Mouse (Mus musculus): ENCODE data around the gene Atp11a. TPM values are rescaled to one million over a fixed set of nuclear protein-coding genes. Genes with fewer than 3 reads are reported as not detected.
A peak's percentile ranks its signal among the peaks of the same experiment; 100 is the strongest.

Gene Atp11a
- 22.5 and 26.3 TPM in 2 replicates for polyA plus RNA-seq (2016; fragmentation: Nextera tagmentation; extraction: Ambion mirVana)

GRCm38 (mm10) chr8:12756391-12757157, at the start of gene Atp11a:
Gene Atp11a (plus strand): TSS chr8:12757014.
- Histone ChIP-seq H3K27me3 (no peaks in the 10 kb centered on the region), H3K9me3 (no peaks in the 10 kb centered on the region), H3K4me2 (replicated peaks) (peak within 1 kb of the TSS; percentile 88), H3K4me1 (peaks cover 22% of the 10 kb centered on the region), H3K9ac (peak within 1 kb of the TSS; percentile 92), H3K36me3 (no peaks in the 10 kb centered on the region), H3K27ac (peak within 1 kb of the TSS; percentile 19), H3K4me3 (peak within 1 kb of the TSS; percentile 85)
- ATAC-seq (ENCODE audit: insufficient number of reproducible peaks, insufficient read depth, low FRiP score, low TSS enrichment): peak; percentile 76; the same call in 1 of the 2 replicates
- WGBS: 2% methylated on average over 27 of the region's 62 CpGs

DNA sequence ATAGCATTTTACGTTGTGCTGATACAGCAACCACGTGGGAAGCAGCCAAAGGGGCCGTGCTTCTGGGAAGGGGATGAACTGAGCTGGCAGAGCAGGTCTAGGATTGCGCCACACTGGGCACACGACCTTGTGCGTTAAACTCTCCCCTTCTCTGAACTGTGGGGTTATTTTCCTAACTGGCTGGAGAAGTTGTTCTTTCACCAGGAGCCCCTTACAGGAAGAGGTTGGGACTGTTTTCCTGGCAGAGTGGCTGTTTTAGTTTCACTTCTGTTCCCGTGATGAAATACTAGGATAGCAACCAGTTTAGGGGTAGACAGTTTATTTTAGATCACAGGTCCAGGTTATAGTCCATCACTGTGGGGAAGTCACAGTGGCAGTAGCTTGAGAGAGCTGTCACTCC, 45.2 kb upstream of the Atp11a start:
- WGBS: 79% methylated on average over 7 of the region's 7 CpGs
- no peak for ATAC-seq (ENCODE audit: insufficient number of reproducible peaks, insufficient read depth, low FRiP score, low TSS enrichment)
- Histone ChIP-seq H3K27ac (no peak overlapping the region), H3K9me3 (no peaks in the 10 kb centered on the region), H3K4me2 (replicated peaks) (no peak overlapping the region), H3K9ac (no peak overlapping the region), H3K27me3 (no peaks in the 10 kb centered on the region), H3K4me3 (no peak overlapping the region), H3K36me3 (no peaks in the 10 kb centered on the region), H3K4me1 (no peaks in the 10 kb centered on the region)

DNA sequence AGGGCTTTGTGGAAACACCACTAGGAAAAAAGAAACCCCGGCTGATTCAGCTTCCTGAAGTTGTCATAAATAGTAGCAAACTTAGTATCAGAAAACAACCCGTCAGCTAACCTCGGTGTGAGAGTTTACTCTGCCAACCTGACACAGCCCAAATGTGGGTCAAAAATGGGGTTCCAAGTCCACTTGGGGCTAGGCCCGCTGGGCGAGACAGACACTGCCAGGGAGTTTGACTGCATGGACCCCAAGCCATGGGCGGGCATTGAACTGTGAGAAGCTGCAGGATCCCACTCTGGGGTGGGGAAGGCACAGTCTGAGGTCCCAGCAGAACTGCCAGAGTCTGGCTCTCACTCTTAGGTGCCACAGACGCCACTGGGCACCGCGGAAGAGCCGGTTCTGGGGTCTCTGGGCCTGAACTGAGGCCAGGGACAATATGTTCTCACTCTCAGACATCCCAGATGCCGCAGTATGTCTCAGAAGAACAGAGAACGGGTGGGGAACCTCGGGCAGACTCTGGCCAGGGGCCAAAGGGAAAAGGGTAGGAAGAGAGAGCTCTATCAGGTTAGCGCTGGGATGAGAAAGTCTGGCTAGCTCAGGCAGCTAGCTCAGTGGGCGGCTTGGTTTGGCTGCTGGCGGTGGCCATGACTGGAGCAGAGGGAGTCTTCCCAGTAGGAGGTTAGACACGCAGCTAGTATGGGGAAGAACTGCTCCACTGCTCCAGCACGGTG, 40.8 kb upstream of the Atp11a start:
- Histone ChIP-seq H3K9ac (no peak overlapping the region), H3K27ac (no peak overlapping the region), H3K27me3 (no peaks in the 10 kb centered on the region), H3K4me1 (0 out of 2 replicates have a peak, but pooled peaks cover 7% of the 10 kb centered on the region), H3K4me2 (replicated peaks) (no peak overlapping the region), H3K9me3 (no peaks in the 10 kb centered on the region), H3K4me3 (no peak overlapping the region), H3K36me3 (no peaks in the 10 kb centered on the region)
- WGBS: 80% methylated on average over 18 of the region's 18 CpGs
- ATAC-seq (ENCODE audit: insufficient number of reproducible peaks, insufficient read depth, low FRiP score, low TSS enrichment): no peak

DNA sequence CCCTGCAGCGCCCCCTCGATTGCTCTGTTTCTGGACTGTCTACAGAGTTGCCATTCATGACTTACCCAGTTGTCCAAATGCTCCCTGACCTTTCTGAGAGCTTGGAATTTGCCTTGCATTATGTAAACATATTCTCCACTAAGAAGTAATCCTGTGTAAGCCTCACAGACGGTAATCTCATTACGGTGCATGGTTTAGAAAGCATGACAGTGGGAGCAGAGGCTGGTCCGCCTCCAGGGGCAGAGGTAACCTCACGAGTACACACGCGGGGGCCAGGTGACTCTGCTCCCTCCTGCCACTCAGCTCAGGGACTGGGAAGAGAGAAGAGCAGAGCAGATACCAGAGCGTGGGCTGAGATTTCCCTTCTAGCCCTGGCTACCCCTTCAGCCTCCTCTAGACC, 37.7 kb upstream of the Atp11a start:
- Histone ChIP-seq H3K9me3 (no peaks in the 10 kb centered on the region), H3K36me3 (no peaks in the 10 kb centered on the region), H3K27ac (no peak overlapping the region), H3K9ac (no peak overlapping the region), H3K27me3 (no peaks in the 10 kb centered on the region), H3K4me1 (0 out of 2 replicates have a peak, but pooled peaks cover 7% of the 10 kb centered on the region), H3K4me2 (replicated peaks) (no peak overlapping the region), H3K4me3 (no peak overlapping the region)
- 60% methylated on average over 9 of the region's 9 CpGs for WGBS
- no peak for ATAC-seq (ENCODE audit: insufficient number of reproducible peaks, insufficient read depth, low FRiP score, low TSS enrichment)

GRCm38 (mm10) chr8:12728644-12729043, 28.2 kb upstream of the Atp11a start:
- H3K4me1 ChIP-seq: no peaks in the 10 kb centered on the region
- no peaks in the 10 kb centered on the region for H3K9me3 ChIP-seq
- H3K4me2 ChIP-seq (replicated peaks): no peak overlapping the region
- no peak for ATAC-seq (ENCODE audit: insufficient number of reproducible peaks, insufficient read depth, low FRiP score, low TSS enrichment)
- H3K4me3 ChIP-seq: no peak overlapping the region
- 78% methylated on average over 4 of the region's 4 CpGs for WGBS
- H3K9ac ChIP-seq: no peak overlapping the region
- H3K27me3 ChIP-seq: no peaks in the 10 kb centered on the region
- H3K27ac ChIP-seq: no peak overlapping the region
- H3K36me3 ChIP-seq: no peaks in the 10 kb centered on the region

GRCm38 (mm10) chr8:12730780-12731179, 26.0 kb upstream of the Atp11a start:
- WGBS: 63% methylated on average over 5 of the region's 5 CpGs
- H3K9me3 ChIP-seq: no peaks in the 10 kb centered on the region
- no peaks in the 10 kb centered on the region for H3K36me3 ChIP-seq
- no peak overlapping the region for H3K4me2 ChIP-seq (replicated peaks)
- no peaks in the 10 kb centered on the region for H3K4me1 ChIP-seq
- ATAC-seq (ENCODE audit: insufficient number of reproducible peaks, insufficient read depth, low FRiP score, low TSS enrichment): no peak
- H3K4me3 ChIP-seq: no peak overlapping the region
- H3K27me3 ChIP-seq: no peaks in the 10 kb centered on the region
- H3K27ac ChIP-seq: no peak overlapping the region
- H3K9ac ChIP-seq: no peak overlapping the region

DNA sequence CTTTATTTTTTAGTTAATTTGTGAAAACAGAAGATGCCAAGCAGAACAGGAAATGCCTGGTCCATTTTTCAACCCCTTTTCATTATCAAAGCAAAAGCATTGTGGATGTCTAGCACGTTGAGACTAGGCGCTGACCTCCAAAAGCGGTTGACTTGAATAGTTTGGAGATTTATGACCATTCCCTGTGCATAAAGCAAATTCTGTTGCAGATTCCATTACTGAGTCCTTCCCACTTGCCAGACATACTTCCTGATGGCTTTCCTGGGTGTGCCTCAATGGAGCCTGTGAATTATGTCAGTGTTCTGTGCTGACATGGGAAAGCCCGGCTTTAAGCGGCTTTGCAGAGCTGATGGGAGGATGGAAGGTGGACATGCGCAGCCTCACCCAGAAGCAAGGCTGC, 24.4 kb upstream of the Atp11a start:
- no peak overlapping the region for H3K4me3 ChIP-seq
- no peak for ATAC-seq (ENCODE audit: insufficient number of reproducible peaks, insufficient read depth, low FRiP score, low TSS enrichment)
- H3K9me3 ChIP-seq: no peaks in the 10 kb centered on the region
- H3K4me2 ChIP-seq (replicated peaks): no peak overlapping the region
- H3K9ac ChIP-seq: no peak overlapping the region
- H3K27me3 ChIP-seq: no peaks in the 10 kb centered on the region
- 91% methylated on average over 6 of the region's 6 CpGs for WGBS
- H3K4me1 ChIP-seq: no peaks in the 10 kb centered on the region
- no peak overlapping the region for H3K27ac ChIP-seq
- no peaks in the 10 kb centered on the region for H3K36me3 ChIP-seq

GRCm38 (mm10) chr8:12739113-12739512, 17.7 kb upstream of the Atp11a start:
- Histone ChIP-seq H3K9ac (no peak overlapping the region), H3K4me1 (no peaks in the 10 kb centered on the region), H3K27me3 (no peaks in the 10 kb centered on the region), H3K4me2 (replicated peaks) (no peak overlapping the region), H3K27ac (no peak overlapping the region), H3K36me3 (no peaks in the 10 kb centered on the region), H3K9me3 (no peaks in the 10 kb centered on the region), H3K4me3 (no peak overlapping the region)
- WGBS: 84% methylated on average over 9 of the region's 9 CpGs
- ATAC-seq (ENCODE audit: insufficient number of reproducible peaks, insufficient read depth, low FRiP score, low TSS enrichment): no peak

- Histone ChIP-seq H3K4me1 (no peaks in the 10 kb centered on the region), H3K27me3 (no peaks in the 10 kb centered on the region), H3K36me3 (no peaks in the 10 kb centered on the region), H3K27ac (no peak overlapping the region), H3K4me2 (replicated peaks) (no peak overlapping the region), H3K9ac (no peak overlapping the region), H3K4me3 (no peak overlapping the region), H3K9me3 (peaks cover 6% of the 10 kb centered on the region; the same call in 1 of the 2 replicates)
- ATAC-seq (ENCODE audit: insufficient number of reproducible peaks, insufficient read depth, low FRiP score, low TSS enrichment): no peak
- 91% methylated on average over 4 of the region's 4 CpGs for WGBS
These were observed 13.4 kb upstream of the Atp11a start for GRCm38 (mm10) chr8:12743390-12743789.

DNA sequence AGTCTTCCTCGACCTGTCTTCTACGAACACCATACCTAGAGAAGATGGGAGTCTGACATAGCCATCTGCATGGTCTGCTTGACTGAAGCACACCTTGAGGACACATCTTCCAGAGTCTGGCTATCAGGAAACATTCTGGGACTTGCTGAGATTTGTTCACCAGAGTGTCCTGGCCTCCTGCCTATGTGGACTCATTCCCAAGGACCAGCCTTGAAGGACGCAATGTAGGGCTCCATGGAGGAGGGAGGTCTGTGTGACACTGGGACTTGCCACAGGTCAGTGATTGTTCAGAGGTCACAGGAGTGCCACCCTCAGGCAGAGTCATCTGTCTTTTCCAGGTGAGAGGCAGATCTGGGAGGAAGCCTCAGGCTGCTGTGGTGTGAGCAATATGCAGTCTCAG, 8.6 kb upstream of the Atp11a start:
- Histone ChIP-seq H3K36me3 (no peaks in the 10 kb centered on the region), H3K4me2 (replicated peaks) (no peak overlapping the region), H3K4me1 (no peaks in the 10 kb centered on the region), H3K4me3 (no peak overlapping the region), H3K9ac (no peak overlapping the region), H3K9me3 (peaks cover 6% of the 10 kb centered on the region; the same call in 1 of the 2 replicates), H3K27me3 (no peaks in the 10 kb centered on the region; the same call in 1 of the 2 replicates), H3K27ac (no peak overlapping the region)
- ATAC-seq (ENCODE audit: insufficient number of reproducible peaks, insufficient read depth, low FRiP score, low TSS enrichment): no peak
- WGBS: 92% methylated on average over 3 of the region's 3 CpGs

DNA sequence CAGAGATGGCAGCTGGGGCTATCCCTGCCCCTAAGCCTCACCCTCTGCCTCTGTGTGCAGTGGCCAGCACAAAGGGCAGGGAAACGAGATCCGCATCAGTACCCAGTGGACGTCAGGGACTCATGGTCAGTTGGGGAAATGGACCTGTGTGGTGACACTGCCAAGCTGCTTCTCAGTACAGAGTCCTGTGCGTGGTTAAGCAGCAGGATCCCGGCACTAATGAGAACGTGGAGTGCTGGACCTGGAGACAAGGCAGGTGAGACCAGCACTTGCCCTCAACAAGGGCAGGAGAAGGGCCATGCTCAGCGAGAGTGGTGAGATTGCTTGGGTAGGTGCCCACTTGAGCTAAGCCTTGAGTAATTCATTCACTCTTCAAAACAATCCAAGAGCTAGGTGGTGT, 7.7 kb upstream of the Atp11a start:
- H3K36me3 ChIP-seq: no peaks in the 10 kb centered on the region
- WGBS: 84% methylated on average over 7 of the region's 7 CpGs
- H3K27me3 ChIP-seq: no peaks in the 10 kb centered on the region; the same call in 1 of the 2 replicates
- no peak overlapping the region for H3K4me3 ChIP-seq
- no peak overlapping the region for H3K4me2 ChIP-seq (replicated peaks)
- H3K4me1 ChIP-seq: no peaks in the 10 kb centered on the region
- H3K9ac ChIP-seq: no peak overlapping the region
- no peak for ATAC-seq (ENCODE audit: insufficient number of reproducible peaks, insufficient read depth, low FRiP score, low TSS enrichment)
- H3K27ac ChIP-seq: no peak overlapping the region
- H3K9me3 ChIP-seq: peaks cover 6% of the 10 kb centered on the region; the same call in 1 of the 2 replicates

DNA sequence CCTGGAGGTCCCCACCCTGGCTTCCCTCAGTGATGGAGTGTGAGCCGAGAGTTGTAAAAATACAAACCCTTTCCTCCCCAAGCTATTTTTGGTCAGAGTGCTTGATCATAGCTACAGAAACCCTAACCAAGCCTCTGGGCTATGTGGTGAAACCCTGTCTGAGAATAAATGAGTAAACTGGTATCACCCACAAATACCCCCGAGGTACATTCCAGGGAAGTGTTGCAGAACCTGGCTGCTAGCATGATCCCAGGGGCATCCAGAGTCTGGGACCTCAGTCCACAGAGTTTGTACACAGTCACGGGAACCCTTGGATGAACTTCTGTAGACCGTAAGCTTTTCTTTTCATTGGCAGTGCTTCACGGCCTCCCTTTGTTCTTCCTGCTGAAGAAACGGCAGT, 3.8 kb upstream of the Atp11a start:
- no peaks in the 10 kb centered on the region for H3K9me3 ChIP-seq
- no peak overlapping the region for H3K4me3 ChIP-seq
- no peaks in the 10 kb centered on the region; the same call in 1 of the 2 replicates for H3K27me3 ChIP-seq
- no peaks in the 10 kb centered on the region for H3K36me3 ChIP-seq
- H3K9ac ChIP-seq: no peak overlapping the region
- no peak for ATAC-seq (ENCODE audit: insufficient number of reproducible peaks, insufficient read depth, low FRiP score, low TSS enrichment)
- no peak overlapping the region for H3K27ac ChIP-seq
- peaks cover 6% of the 10 kb centered on the region for H3K4me1 ChIP-seq
- WGBS: 47% methylated on average over 6 of the region's 6 CpGs
- H3K4me2 ChIP-seq (replicated peaks): no peak overlapping the region
